Mouse (Mus musculus): ENCODE results near the gene Haus3.

- TF ChIP-seq CTCF (IDR thresholded peaks at IDR 0.05; ENCODE audit: low read depth) (no peak), EP300 (IDR thresholded peaks at IDR 0.05; ENCODE audit: low read depth) (no peak)
These were observed 63.6 kb downstream of the Haus3 start for GRCm38 (mm10) chr5:34105681-34106080.
